Mouse (Mus musculus) C2C12 (cell line): ENCODE data around the gene Krt36.

Source experiments
- CEBPB ChIP-seq: IDR thresholded peaks from one replicate; pipeline ENCODE4 v1.6.1; 2011; ENCODE audit warnings: low read depth, mild to moderate bottlenecking, control low read depth, moderate library complexity
- CTCF ChIP-seq: IDR thresholded peaks from one replicate; pipeline ENCODE4 v1.5.1; 2011; ENCODE audit not compliant: control insufficient read depth, insufficient read depth, insufficient read length
- MAX ChIP-seq: IDR thresholded peaks from one replicate; pipeline ENCODE4 v1.6.1; 2011; ENCODE audit warnings: mild to moderate bottlenecking, control low read depth
- MYOD1 ChIP-seq: IDR thresholded peaks from one replicate; pipeline ENCODE4 v1.6.1; 2011; ENCODE audit warnings: low read depth; ENCODE audit not compliant: control insufficient read depth, insufficient read length
- MYOG ChIP-seq: IDR thresholded peaks from one replicate; pipeline ENCODE4 v1.6.1; 2011; ENCODE audit not compliant: control insufficient read depth, insufficient read length; ENCODE audit errors: extremely low read depth
- USF1 ChIP-seq: IDR thresholded peaks from one replicate; pipeline ENCODE4 v1.6.1; 2011; ENCODE audit warnings: low read depth, mild to moderate bottlenecking, control low read depth, moderate library complexity

- TF ChIP-seq MYOG (no peak), CTCF (no peak), MAX (no peak), USF1 (no peak), MYOD1 (no peak), CEBPB (no peak)
Observed at GRCm38 (mm10) chr11:100124901-100125300, 19.5 kb upstream of the Krt36 start.
